Mouse (Mus musculus) testis, postnatal 14 days (tissue): Measurements from ENCODE around the gene Wdfy1.

Experiments used
- DNase-seq: peaks from one replicate; pipeline ENCODE4 v3.0.0; 2021; ENCODE audit warnings: low spot score

Wdfy1 gene

GRCm38 (mm10) chr1:79761106-79761916 lies 14.6 kb downstream of the Wdfy1 start:
- peak; percentile 82 for DNase-seq

DNA sequence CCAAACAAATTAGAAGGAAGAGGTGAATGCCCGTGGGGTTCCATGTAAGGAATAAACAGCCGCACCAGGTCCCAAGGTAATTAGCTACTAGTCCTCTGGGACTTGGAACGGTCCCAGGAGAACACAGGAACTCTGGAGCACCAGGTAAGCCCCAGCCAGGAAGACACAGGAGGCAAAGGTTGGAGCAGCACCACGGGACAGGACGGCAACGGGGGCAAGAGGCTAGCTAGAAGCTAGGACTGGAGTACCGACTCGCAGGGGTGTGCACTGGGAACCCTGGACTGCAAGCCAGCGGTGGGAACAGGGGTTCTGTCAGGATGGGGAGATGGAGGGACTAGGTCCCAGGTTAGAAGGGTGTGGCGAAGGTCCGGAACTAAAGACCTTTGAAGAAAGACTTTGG lies 15.3 kb downstream of the Wdfy1 start:
- DNase-seq = peak; percentile 26

DNA sequence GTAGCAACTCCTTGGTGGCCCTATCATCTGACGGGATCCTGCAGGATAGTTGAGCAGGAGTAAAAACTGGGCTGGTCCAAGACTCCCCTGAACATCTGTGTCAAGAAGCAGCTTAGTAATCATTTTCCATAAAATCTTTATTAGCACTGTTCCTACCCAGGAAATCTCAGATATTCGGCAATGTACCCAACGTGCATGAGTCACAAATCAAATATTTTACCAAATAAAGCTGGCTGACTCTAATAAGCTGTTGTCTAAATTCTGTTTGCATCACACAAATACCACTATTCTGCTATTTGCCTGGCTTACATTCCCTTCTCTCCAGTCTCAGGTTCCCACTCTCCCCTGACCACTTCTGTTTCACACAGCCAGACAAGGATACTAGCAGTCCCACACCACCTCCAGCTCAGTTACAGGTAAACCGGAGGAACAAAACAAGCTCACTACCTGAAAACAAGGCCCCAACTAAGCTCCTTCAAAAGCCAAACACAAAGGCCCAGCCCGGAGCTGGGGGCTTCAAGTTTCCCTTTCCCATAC lies 16.4 kb downstream of the Wdfy1 start:
- DNase-seq = no peak

DNA sequence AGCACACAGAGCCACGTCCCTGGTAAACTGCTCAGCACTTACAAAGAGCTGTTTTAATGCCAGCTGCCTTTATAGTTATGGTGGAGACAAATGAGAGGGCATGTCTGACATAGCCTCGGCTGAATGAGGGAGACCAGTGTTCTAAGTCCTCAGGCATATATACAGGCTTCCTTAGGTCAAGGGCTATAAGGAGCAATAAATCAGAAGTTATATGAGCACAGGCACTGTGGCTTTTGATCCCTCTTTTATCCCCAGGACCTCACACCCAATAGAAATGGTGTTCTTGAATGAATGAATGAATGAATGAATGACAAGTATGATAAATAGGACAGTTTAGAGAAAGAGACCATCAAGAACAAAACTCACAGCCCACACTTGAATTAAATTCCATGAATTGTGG lies 16.9 kb downstream of the Wdfy1 start:
- DNase-seq = no peak

DNA sequence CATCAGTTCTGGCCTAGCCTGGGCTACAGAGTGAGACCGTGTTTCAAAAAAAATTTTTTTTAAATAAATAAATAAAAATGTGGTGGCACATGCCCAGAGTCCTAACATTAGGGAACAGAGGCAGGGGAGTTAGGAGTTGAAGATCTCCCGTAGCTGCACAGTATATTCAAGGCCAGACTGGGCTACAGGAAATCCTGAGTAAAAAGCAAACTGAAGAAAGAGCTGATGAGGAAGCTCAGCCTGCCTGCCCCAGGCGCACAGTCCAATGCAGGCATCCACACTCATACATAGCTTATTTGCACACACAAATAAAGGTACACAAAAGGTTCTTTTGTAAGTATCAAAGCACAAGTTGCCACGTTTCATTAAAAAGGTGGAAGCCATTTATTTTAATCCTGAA lies 18.3 kb downstream of the Wdfy1 start:
- DNase-seq = no peak

- DNase-seq = no peak
Measured at GRCm38 (mm10) chr1:79757161-79757560, 18.8 kb downstream of the Wdfy1 start.

GRCm38 (mm10) chr1:79756417-79756816 lies 19.5 kb downstream of the Wdfy1 start:
- no peak for DNase-seq

DNA sequence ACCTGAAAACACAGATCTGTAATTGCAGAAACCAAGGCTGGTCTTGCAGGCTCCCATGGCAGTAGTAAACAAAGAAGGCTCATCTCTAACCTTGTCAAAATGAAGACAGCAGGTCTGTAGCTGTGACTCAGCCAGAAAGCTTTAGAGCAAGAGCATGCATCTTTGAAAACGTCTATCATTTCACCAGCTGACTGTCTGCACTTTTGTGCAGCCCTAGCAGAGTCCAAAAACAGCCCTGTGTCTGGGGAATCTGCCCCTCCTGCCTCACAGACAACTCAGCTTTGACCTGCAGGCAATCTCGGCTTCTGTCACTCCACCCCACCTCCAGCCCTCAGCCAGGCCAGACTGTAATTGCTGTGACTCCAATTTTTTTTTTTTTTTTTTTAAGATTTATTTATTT lies 20.6 kb downstream of the Wdfy1 start:
- DNase-seq = no peak

GRCm38 (mm10) chr1:79754936-79755335 lies 21.0 kb downstream of the Wdfy1 start:
- DNase-seq = no peak

DNA sequence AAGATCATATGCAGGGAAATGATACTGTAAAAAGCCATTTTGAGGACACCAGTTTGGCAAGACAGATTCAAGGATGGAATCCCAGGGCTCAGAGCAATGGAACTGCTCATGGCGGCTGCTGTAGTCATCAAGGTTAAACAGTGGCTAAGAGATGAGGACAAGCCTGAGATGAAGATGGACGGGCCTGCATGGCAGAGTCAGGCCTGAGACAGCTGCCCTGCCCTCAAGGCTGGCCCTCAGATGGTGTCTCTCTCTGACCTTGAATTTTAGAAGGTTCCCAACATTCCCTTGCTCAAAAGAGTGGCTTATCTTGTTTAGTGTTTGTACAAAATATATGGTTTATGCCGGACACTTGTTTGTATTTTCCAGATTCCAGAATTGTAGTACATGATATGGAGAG lies 22.5 kb downstream of the Wdfy1 start:
- DNase-seq = no peak

- DNase-seq = no peak
Measured at GRCm38 (mm10) chr1:79752714-79753340, 23.1 kb downstream of the Wdfy1 start.

- DNase-seq = no peak
Measured at GRCm38 (mm10) chr1:79752015-79752695, 23.8 kb downstream of the Wdfy1 start.

DNA sequence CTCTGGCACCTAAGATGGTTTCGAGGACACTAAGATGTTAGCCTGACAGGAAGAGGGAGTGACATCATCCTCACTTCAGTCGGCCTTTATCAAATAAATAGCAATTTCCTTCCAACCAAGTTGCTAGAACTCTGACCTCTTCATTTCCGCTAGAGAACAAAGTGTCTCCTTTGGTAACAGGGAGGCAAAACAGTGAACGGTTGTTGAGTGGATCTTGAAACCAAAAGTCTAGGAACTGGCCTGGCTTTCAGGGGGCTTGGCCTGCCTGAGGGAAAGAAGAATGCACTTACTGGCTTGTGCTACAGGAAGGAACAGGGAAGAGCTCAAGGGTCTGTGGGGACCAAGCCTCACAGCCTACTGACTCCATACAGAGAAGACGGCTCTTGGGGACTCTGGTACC lies 24.8 kb downstream of the Wdfy1 start:
- no peak for DNase-seq

GRCm38 (mm10) chr1:79746056-79746455 lies 29.9 kb downstream of the Wdfy1 start:
- no peak for DNase-seq

DNA sequence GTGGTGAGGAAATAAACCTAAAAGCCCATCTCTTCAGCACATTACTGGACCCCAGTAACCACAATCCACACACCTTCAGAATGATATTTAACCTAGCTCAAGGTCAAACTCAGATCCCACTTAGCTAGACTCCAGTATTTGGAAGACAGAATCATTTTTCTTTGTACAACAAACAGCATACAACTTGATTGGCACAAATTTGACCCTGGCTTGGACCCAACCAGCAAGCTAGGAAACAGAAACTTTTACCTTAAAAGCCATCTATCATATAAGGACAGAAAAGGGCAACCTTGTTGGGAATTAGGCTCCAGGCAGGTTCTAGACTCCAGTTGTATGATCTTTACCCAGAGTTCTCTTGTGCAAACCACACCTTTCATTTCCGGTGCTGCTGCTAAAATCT lies 32.6 kb downstream of the Wdfy1 start:
- no peak for DNase-seq

DNA sequence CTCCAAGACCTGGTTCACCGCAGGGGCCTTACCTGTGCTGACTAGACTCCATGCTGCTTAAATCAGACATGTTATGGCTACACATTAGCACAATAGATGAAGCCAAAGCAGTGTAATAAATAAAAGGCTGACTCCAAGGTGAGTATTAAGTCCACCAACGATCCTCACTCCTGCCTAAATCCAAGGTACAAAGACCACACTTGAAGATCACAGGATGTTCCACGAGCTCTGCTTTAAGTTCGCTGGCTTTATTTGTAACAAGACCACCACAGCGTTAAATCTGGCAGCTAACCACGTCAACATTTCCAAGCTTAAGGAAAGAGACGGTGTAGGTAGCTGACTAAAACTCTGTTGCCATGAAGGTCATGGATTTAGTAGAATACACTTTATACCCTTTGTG lies 33.0 kb downstream of the Wdfy1 start:
- DNase-seq = no peak

- no peak for DNase-seq
Measured at GRCm38 (mm10) chr1:79741002-79741401, 34.9 kb downstream of the Wdfy1 start.

GRCm38 (mm10) chr1:79739726-79740125 lies 36.2 kb downstream of the Wdfy1 start:
- no peak for DNase-seq

GRCm38 (mm10) chr1:79736408-79736807 lies 39.5 kb downstream of the Wdfy1 start:
- DNase-seq = no peak

DNA sequence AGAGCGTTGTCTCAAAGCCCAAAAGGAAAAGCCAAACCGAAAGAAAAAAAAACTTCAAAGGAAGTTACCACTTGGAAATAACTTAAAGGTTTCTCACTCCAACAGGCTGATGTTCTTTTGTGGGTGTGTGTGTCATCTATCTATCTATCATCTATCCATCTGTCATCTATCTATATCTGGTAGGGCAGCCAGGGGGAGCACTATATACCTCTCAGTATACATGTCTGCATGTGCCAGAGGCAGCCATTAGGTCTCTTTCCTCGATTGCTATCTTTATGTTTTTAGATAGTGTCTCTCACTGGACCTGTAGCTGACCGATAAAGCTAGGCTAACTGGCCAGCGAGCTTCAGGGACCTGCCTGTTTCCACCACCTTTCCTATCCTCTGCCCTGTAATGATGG lies 41.1 kb downstream of the Wdfy1 start:
- no peak for DNase-seq

GRCm38 (mm10) chr1:79714152-79714923 lies 61.6 kb downstream of the Wdfy1 start:
- DNase-seq = no peak

DNA sequence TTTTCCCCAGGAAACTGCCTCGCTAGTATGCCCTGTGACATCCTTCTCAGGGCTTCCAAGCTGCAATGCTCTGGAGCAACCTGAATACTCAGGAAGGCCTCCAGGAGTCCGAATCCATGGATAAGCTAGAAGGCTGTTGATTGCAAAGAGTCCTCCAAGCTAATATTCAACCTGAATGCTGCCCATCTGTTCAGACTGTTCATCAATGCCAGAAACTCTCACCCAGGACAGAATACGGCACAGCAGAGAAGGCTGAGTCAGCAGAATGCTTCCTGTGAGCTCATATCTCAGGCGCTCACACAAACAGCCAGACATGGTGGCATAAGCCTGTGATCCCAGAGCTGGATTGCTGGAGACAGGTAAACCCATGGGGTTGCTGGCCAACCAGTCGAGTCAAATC lies 62.9 kb downstream of the Wdfy1 start:
- no peak for DNase-seq
